Mouse (Mus musculus) bone marrow, adult 2 months (tissue): ENCODE measurements around the gene Trove2.

Experiments
- CTCF ChIP-seq: fragments of 200-500 bp; IDR thresholded peaks from 2 replicates; pipeline ENCODE4 v1.5.1; 2011; ENCODE audit warnings: low read length, control low read depth; ENCODE audit not compliant: control insufficient read depth, insufficient read depth
- POLR2A ChIP-seq: fragments of 200-500 bp; IDR thresholded peaks from 2 replicates; pipeline ENCODE4 v1.6.1; 2011; ENCODE audit warnings: low read depth, mild to moderate bottlenecking, control low read depth, low read length, borderline replicate concordance; ENCODE audit not compliant: control insufficient read depth

GRCm38 (mm10) chr1:143707006-143707405 lies 69.9 kb downstream of the Trove2 start:
- TF ChIP-seq CTCF (no peak), POLR2A (no peak)
